Mouse (Mus musculus) MEL (cell line): ENCODE results near the gene Tcf12.

Experiments
- CTCF ChIP-seq, 3 experiments: IDR thresholded peaks in 2 of 3; conservative IDR thresholded peaks in 1 of 3; 2 replicates each; pipeline ENCODE4 v1.5.1; 2011 to 2012; ENCODE audit warnings: low read length in 3 of 3, low read depth in 2 of 3, mild to moderate bottlenecking in 2 of 3, improper control_type of control experiment in 1 of 3, inconsistent platforms in 1 of 3, mixed read lengths in 1 of 3, moderate library complexity in 1 of 3; ENCODE audit not compliant: control insufficient read depth in 1 of 3, insufficient read depth in 1 of 3, poor library complexity in 1 of 3, severe bottlenecking in 1 of 3
- POLR2A ChIP-seq, 2 experiments: IDR thresholded peaks; 2 replicates each; pipeline ENCODE4 v1.6.1; 2011 to 2012; ENCODE audit warnings: low read length in 2 of 2, mild to moderate bottlenecking in 2 of 2, control low read depth in 1 of 2, improper control_type of control experiment in 1 of 2, low read depth in 1 of 2, moderate library complexity in 1 of 2; ENCODE audit not compliant: control insufficient read depth in 1 of 2, insufficient read depth in 1 of 2, poor library complexity in 1 of 2
- ZKSCAN1 ChIP-seq: IDR thresholded peaks from 2 replicates; pipeline ENCODE4 v1.6.1; 2012; ENCODE audit warnings: low read depth, mild to moderate bottlenecking, inconsistent platforms, low read length, improper control_type of control experiment, moderate library complexity
- ZNF384 ChIP-seq: IDR thresholded peaks from 2 replicates; pipeline ENCODE4 v1.6.1; 2012; ENCODE audit warnings: low read depth, mild to moderate bottlenecking, inconsistent platforms, low read length, improper control_type of control experiment

- no peak for TF ChIP-seq CTCF (IDR thresholded peaks at IDR 0.05 in 2 of 3, conservative IDR thresholded peaks at IDR 0.05 in 1 of 3; ENCODE audit: control insufficient read depth in 1 of 3, insufficient read depth in 1 of 3, low read depth in 2 of 3, low read length in 3 of 3, poor library complexity in 1 of 3, severe bottlenecking in 1 of 3)
- TF ChIP-seq POLR2A (IDR thresholded peaks at IDR 0.05; ENCODE audit: control insufficient read depth in 1 of 2, insufficient read depth in 1 of 2, low read depth in 1 of 2, low read length in 2 of 2, poor library complexity in 1 of 2) = no peak
- TF ChIP-seq ZKSCAN1 = no peak
- no peak for TF ChIP-seq ZNF384
Observed at GRCm38 (mm10) chr9:71861629-71862028, 250.0 kb downstream of the Tcf12 start.
